Mouse (Mus musculus): Measurements from ENCODE around the gene Slc4a1ap.

DNA sequence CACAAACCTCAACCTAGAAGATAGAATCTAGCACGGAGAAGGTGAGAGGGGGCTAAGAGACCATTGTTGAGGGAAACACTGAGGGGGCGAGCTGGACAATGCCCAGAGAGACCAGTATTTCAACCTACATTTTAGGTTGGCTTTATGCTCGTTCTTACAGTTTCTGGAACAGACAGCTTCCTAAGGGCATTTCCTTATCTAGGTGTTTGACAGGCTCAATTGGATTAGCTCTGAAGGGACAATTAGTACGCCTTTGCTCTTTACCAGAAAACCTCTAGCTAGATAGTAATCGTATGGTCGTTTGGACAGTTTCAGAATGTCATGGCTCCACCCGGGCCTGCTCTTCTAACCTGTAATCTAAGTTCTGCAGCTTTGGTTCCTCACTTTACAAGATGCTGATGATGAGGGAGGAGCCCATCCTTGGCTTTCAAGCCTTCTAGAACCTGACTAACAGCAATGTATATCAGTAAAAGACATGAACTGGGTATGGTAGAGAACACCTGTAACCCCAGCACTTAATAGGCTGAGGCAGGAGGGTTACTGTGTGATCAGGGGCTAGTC is 74.4 kb downstream of the Slc4a1ap start:
- no peak for TF ChIP-seq CTCF (IDR thresholded peaks at IDR 0.05; ENCODE audit: low read depth)
- no peak for TF ChIP-seq EP300 (optimal IDR thresholded peaks at IDR 0.05)
